Mouse (Mus musculus): ENCODE results near the gene Btbd17. TPM values are rescaled to one million over a fixed set of nuclear protein-coding genes. Genes with fewer than 3 reads are reported as not detected.

Gene Btbd17
- total RNA-seq, 1 experiment = 1.7 TPM

- Histone ChIP-seq H3K36me3 (ENCODE audit: control insufficient read depth, insufficient read depth, low read length, poor library complexity, severe bottlenecking) (no peaks in the 10 kb centered on the region), H3K9me3 (ENCODE audit: control insufficient read depth, insufficient read depth, low read depth, low read length) (no peaks in the 10 kb centered on the region), H3K4me1 (ENCODE audit: control insufficient read depth in 2 of 2, insufficient read depth in 2 of 2, low read length in 2 of 2, poor library complexity in 1 of 2) (peaks cover 3 to 14% of the 10 kb centered on the region in 2 experiments; a peak in 2 of 4 replicates), H3K9ac (ENCODE audit: insufficient read depth, low read depth, low read length, poor library complexity, severe bottlenecking) (no peak overlapping the region), H3K4me3 (ENCODE audit: insufficient read depth in 1 of 2, low read depth in 1 of 2, low read length in 2 of 2, poor library complexity in 1 of 2, severe bottlenecking in 1 of 2) (no peak overlapping the region), H3K27ac (ENCODE audit: insufficient read depth, low read depth, low read length, poor library complexity, severe bottlenecking) (no peak overlapping the region)
- in situ Hi-C loops (cut with MboI; ENCODE audit: low sequenced_read_pairs in 2 of 2, unreplicated experiment in 2 of 2) = no loop called here
- no peak for TF ChIP-seq ZNF384 (IDR thresholded peaks at IDR 0.05; ENCODE audit: low read depth, low read length)
- no peak for TF ChIP-seq ZC3H11A (IDR thresholded peaks at IDR 0.05; ENCODE audit: borderline replicate concordance, low read depth, low read length)
- TF ChIP-seq HCFC1 (IDR thresholded peaks at IDR 0.05; ENCODE audit: borderline replicate concordance, insufficient read depth, low read length) = no peak
- TF ChIP-seq MAFK (IDR thresholded peaks at IDR 0.05; ENCODE audit: insufficient read depth, low read depth, low read length) = no peak
- TF ChIP-seq CHD2 (IDR thresholded peaks at IDR 0.05; ENCODE audit: low read depth, low read length) = no peak
- DNase-seq (ENCODE audit: low read depth, low spot score) = no peak
These were observed 7.0 kb upstream of the Btbd17 start for GRCm38 (mm10) chr11:114802540-114803267.

GRCm38 (mm10) chr11:114801906-114802305, 6.2 kb upstream of the Btbd17 start:
- in situ Hi-C loops (cut with MboI; ENCODE audit: low sequenced_read_pairs in 2 of 2, unreplicated experiment in 2 of 2) = no loop called here

GRCm38 (mm10) chr11:114798624-114799023, 2.9 kb upstream of the Btbd17 start, which contains the start of gene Gpr142:
TSS of gene Gpr142 (plus strand) at chr11:114798924.
- Histone ChIP-seq H3K9me3 (ENCODE audit: control insufficient read depth, insufficient read depth, low read depth, low read length) (no peaks in the 10 kb centered on the region), H3K36me3 (ENCODE audit: control insufficient read depth, insufficient read depth, low read length, poor library complexity, severe bottlenecking) (no peaks in the 10 kb centered on the region), H3K4me3 (ENCODE audit: insufficient read depth in 1 of 2, low read depth in 1 of 2, low read length in 2 of 2, poor library complexity in 1 of 2, severe bottlenecking in 1 of 2) (no peak within 1 kb of the TSS), H3K4me1 (ENCODE audit: control insufficient read depth in 2 of 2, insufficient read depth in 2 of 2, low read length in 2 of 2, poor library complexity in 1 of 2) (peaks cover 3 to 22% of the 10 kb centered on the region in 2 experiments; a peak in 3 of 4 replicates), H3K27ac (ENCODE audit: insufficient read depth, low read depth, low read length, poor library complexity, severe bottlenecking) (no peak within 1 kb of the TSS), H3K9ac (ENCODE audit: insufficient read depth, low read depth, low read length, poor library complexity, severe bottlenecking) (no peak within 1 kb of the TSS)
- DNase-seq (ENCODE audit: low read depth, low spot score) = no peak
- no peak for TF ChIP-seq CHD2 (IDR thresholded peaks at IDR 0.05; ENCODE audit: low read depth, low read length)
- no peak for TF ChIP-seq HCFC1 (IDR thresholded peaks at IDR 0.05; ENCODE audit: borderline replicate concordance, insufficient read depth, low read length)
- TF ChIP-seq ZC3H11A (IDR thresholded peaks at IDR 0.05; ENCODE audit: borderline replicate concordance, low read depth, low read length) = no peak
- in situ Hi-C loops (cut with MboI; ENCODE audit: low sequenced_read_pairs in 2 of 2, unreplicated experiment in 2 of 2) = no loop called here

More at GRCm38 (mm10) chr11:114801906-114802305, 6.2 kb upstream of the Btbd17 start:
- no peak overlapping the region for H3K4me3 ChIP-seq (ENCODE audit: insufficient read depth in 1 of 2, low read depth in 1 of 2, low read length in 2 of 2, poor library complexity in 1 of 2, severe bottlenecking in 1 of 2)
- no peaks in the 10 kb centered on the region for H3K36me3 ChIP-seq (ENCODE audit: control insufficient read depth, insufficient read depth, low read length, poor library complexity, severe bottlenecking)
- no peak for TF ChIP-seq ZC3H11A (IDR thresholded peaks at IDR 0.05; ENCODE audit: borderline replicate concordance, low read depth, low read length)
- TF ChIP-seq MAFK (IDR thresholded peaks at IDR 0.05; ENCODE audit: insufficient read depth, low read depth, low read length) = no peak
- no peak for TF ChIP-seq HCFC1 (IDR thresholded peaks at IDR 0.05; ENCODE audit: borderline replicate concordance, insufficient read depth, low read length)
- TF ChIP-seq CHD2 (IDR thresholded peaks at IDR 0.05; ENCODE audit: low read depth, low read length) = no peak
- no peak for TF ChIP-seq ZNF384 (IDR thresholded peaks at IDR 0.05; ENCODE audit: low read depth, low read length)
- H3K27ac ChIP-seq (ENCODE audit: insufficient read depth, low read depth, low read length, poor library complexity, severe bottlenecking) = no peak overlapping the region
- no peak overlapping the region for H3K9ac ChIP-seq (ENCODE audit: insufficient read depth, low read depth, low read length, poor library complexity, severe bottlenecking)
- DNase-seq (ENCODE audit: low read depth, low spot score) = no peak
- peaks cover 3 to 7% of the 10 kb centered on the region in 2 experiments; a peak in 2 of 4 replicates for H3K4me1 ChIP-seq (ENCODE audit: control insufficient read depth in 2 of 2, insufficient read depth in 2 of 2, low read length in 2 of 2, poor library complexity in 1 of 2)
- no peaks in the 10 kb centered on the region for H3K9me3 ChIP-seq (ENCODE audit: control insufficient read depth, insufficient read depth, low read depth, low read length)

- DNase-seq (ENCODE audit: low read depth, low spot score) = no peak
- Histone ChIP-seq H3K4me3 (ENCODE audit: insufficient read depth in 1 of 2, low read depth in 1 of 2, low read length in 2 of 2, poor library complexity in 1 of 2, severe bottlenecking in 1 of 2) (no peak overlapping the region), H3K9me3 (ENCODE audit: control insufficient read depth, insufficient read depth, low read depth, low read length) (no peaks in the 10 kb centered on the region), H3K4me1 (ENCODE audit: control insufficient read depth in 2 of 2, insufficient read depth in 2 of 2, low read length in 2 of 2, poor library complexity in 1 of 2) (peaks cover 3 to 21% of the 10 kb centered on the region in 2 experiments; a peak in 3 of 4 replicates), H3K27ac (ENCODE audit: insufficient read depth, low read depth, low read length, poor library complexity, severe bottlenecking) (no peak overlapping the region), H3K9ac (ENCODE audit: insufficient read depth, low read depth, low read length, poor library complexity, severe bottlenecking) (no peak overlapping the region), H3K36me3 (ENCODE audit: control insufficient read depth, insufficient read depth, low read length, poor library complexity, severe bottlenecking) (no peaks in the 10 kb centered on the region)
- TF ChIP-seq MAFK (IDR thresholded peaks at IDR 0.05; ENCODE audit: insufficient read depth, low read depth, low read length) (no peak), ZC3H11A (IDR thresholded peaks at IDR 0.05; ENCODE audit: borderline replicate concordance, low read depth, low read length) (no peak), CHD2 (IDR thresholded peaks at IDR 0.05; ENCODE audit: low read depth, low read length) (no peak), ZNF384 (IDR thresholded peaks at IDR 0.05; ENCODE audit: low read depth, low read length) (no peak), HCFC1 (IDR thresholded peaks at IDR 0.05; ENCODE audit: borderline replicate concordance, insufficient read depth, low read length) (no peak)
- in situ Hi-C loops (cut with MboI; ENCODE audit: low sequenced_read_pairs in 2 of 2, unreplicated experiment in 2 of 2) = no loop called here
These were observed 2.2 kb upstream of the Btbd17 start for GRCm38 (mm10) chr11:114797981-114798380.

Data from ES-E14 (cell line).